In genomic region chr1:125482459-125483287, GRCm38 (mm10) we compare ENCODE assay signal across 9 mouse cellular contexts. TPM values are rescaled to one million over a fixed set of nuclear protein-coding genes. Genes with fewer than 3 reads are reported as not detected.
DNase-seq lines count a peak whose midpoint lies in the region; ATAC-seq and TF ChIP-seq lines count a peak whose summit lies in the region.
"Had no signal": no experiment of that assay in that cellular context is flagged by ENCODE, and none has a peak within 500 bp of the region (broad histone marks: within the 10 kb centered on the region; RNA-seq: fewer than 3 reads in every experiment).

No protein-coding gene starts in this region.

- H3K36me3 ChIP-seq in heart, embryonic 15.5 days = no peaks in the 10 kb centered on the region
- H3K36me3 ChIP-seq in intestine, embryonic 16.5 days (ENCODE audit: control insufficient read depth, insufficient read depth, low read length) = no peaks in the 10 kb centered on the region
- H3K36me3 ChIP-seq in limb, embryonic 15.5 days = no peaks in the 10 kb centered on the region
- H3K36me3 ChIP-seq: midbrain, embryonic 12.5 days had no signal

- CTCF ChIA-PET in Patski (lab: Charles Lee) = interaction anchor here (1.2 kb wide), 1 partner anchor 66 kb away, joined by 3 read pairs; no protein-coding TSS in a partner anchor

- DNase-seq in heart, adult 8-10 months (ENCODE audit: low spot score) = no peak
- no peak for DNase-seq in Patski (ENCODE audit: low read depth, low spot score)
- DNase-seq in lung, postnatal 4 days = no peak
- no peak for DNase-seq in embryo, embryonic 10 days (ENCODE audit: low spot score)

- ATAC-seq in heart, embryonic 15.5 days (replicated peaks; ENCODE audit: insufficient number of reproducible peaks, insufficient read depth, low FRiP score, low read depth) = no peak
- peak; percentile 98 for ATAC-seq in Patski
- ATAC-seq in intestine, embryonic 16.5 days = peak; percentile 88
- ATAC-seq in limb, embryonic 15.5 days (ENCODE audit: insufficient number of reproducible peaks, low FRiP score, low TSS enrichment, low read depth) = peak; percentile 80; the same call in 1 of the 2 replicates
- no peak for ATAC-seq in cerebellum, adult (ENCODE audit: insufficient number of reproducible peaks, low FRiP score, low TSS enrichment)

- no peaks in the 10 kb centered on the region for H3K27me3 ChIP-seq in heart, embryonic 15.5 days
- H3K27me3 ChIP-seq in Patski = no peaks in the 10 kb centered on the region
- no peaks in the 10 kb centered on the region for H3K27me3 ChIP-seq in intestine, embryonic 16.5 days (replicated peaks; ENCODE audit: control insufficient read depth, insufficient read depth, low read length)
- no peaks in the 10 kb centered on the region for H3K27me3 ChIP-seq in limb, embryonic 15.5 days
- H3K27me3 ChIP-seq: midbrain, embryonic 12.5 days had no signal

- no peak for TF ChIP-seq CTCF in Patski (IDR thresholded peaks at IDR 0.05)

- in situ Hi-C loops in Patski (cut with MboI; ENCODE audit: low pct_unique_long_range_greater_than_20kb) = no loop called here

- H3K4me1 ChIP-seq in heart, embryonic 15.5 days (replicated peaks) = peaks cover 29% of the 10 kb centered on the region
- H3K4me1 ChIP-seq in intestine, embryonic 16.5 days (ENCODE audit: control insufficient read depth, insufficient read depth, low read length) = peaks cover 19% of the 10 kb centered on the region; the same call in 1 of the 2 replicates
- no peaks in the 10 kb centered on the region for H3K4me1 ChIP-seq in limb, embryonic 15.5 days

- 64% methylated on average over 10 of the region's 10 CpGs for WGBS in heart, embryonic 15.5 days
- 47% methylated on average over 10 of the region's 10 CpGs for WGBS in intestine, embryonic 16.5 days
- 53% methylated on average over 10 of the region's 10 CpGs for WGBS in limb, embryonic 15.5 days

- no peak overlapping the region for H3K4me2 ChIP-seq in heart, embryonic 15.5 days
- H3K4me2 ChIP-seq in intestine, embryonic 16.5 days (ENCODE audit: low read depth, low read length) = peak overlapping the region; percentile 19; the same call in 1 of the 2 replicates
- no peak overlapping the region for H3K4me2 ChIP-seq in limb, embryonic 15.5 days
- H3K4me2 ChIP-seq: midbrain, embryonic 12.5 days had no signal

- POLR2A ChIA-PET in Patski (lab: Charles Lee) = interaction anchor here (0.6 kb wide), 1 partner anchor 30 kb away, joined by 6 read pairs; no protein-coding TSS in a partner anchor

- no peaks in the 10 kb centered on the region for H3K9me3 ChIP-seq in heart, embryonic 15.5 days (replicated peaks)
- H3K9me3 ChIP-seq in intestine, embryonic 16.5 days (ENCODE audit: control insufficient read depth, low read length) = no peaks in the 10 kb centered on the region
- H3K9me3 ChIP-seq in limb, embryonic 15.5 days = no peaks in the 10 kb centered on the region
- H3K9me3 ChIP-seq: midbrain, embryonic 12.5 days had no signal

- no peak overlapping the region for H3K9ac ChIP-seq in heart, embryonic 15.5 days
- H3K9ac ChIP-seq in intestine, embryonic 16.5 days (ENCODE audit: low read depth, low read length) = no peak overlapping the region
- H3K9ac ChIP-seq in limb, embryonic 15.5 days = no peak overlapping the region
- H3K9ac ChIP-seq: midbrain, embryonic 12.5 days had no signal

- H3K27ac ChIP-seq in heart, embryonic 15.5 days = peak overlapping the region; percentile 70
- peak overlapping the region; percentile 73 for H3K27ac ChIP-seq in intestine, embryonic 16.5 days (ENCODE audit: low read length)
- peak overlapping the region; percentile 63 for H3K27ac ChIP-seq in limb, embryonic 15.5 days
- H3K27ac ChIP-seq: midbrain, embryonic 12.5 days had no signal

- no peak overlapping the region for H3K4me3 ChIP-seq in heart, embryonic 15.5 days
- no peak overlapping the region for H3K4me3 ChIP-seq in intestine, embryonic 16.5 days (ENCODE audit: low read length)
- H3K4me3 ChIP-seq in limb, embryonic 15.5 days = no peak overlapping the region
- H3K4me3 ChIP-seq: midbrain, embryonic 12.5 days had no signal

RNA-seq across cellular contexts. Expression of gene Actr3, which starts 47.1 kb away (rescaled TPM):
- polyA plus RNA-seq in heart, embryonic 15.5 days (2015; fragmentation: Nextera tagmentation; extraction: Ambion mirVana) = 267 and 292 TPM in 2 replicates
- total RNA-seq in heart, adult 8-10 months (2022) = 100 to 1,000 TPM in 2 of 4 experiments, 10 to 100 TPM in 2; 93.7 to 107 (median 101) TPM
- 357 TPM for polyA plus RNA-seq in Patski (2021)
- polyA plus RNA-seq in intestine, embryonic 16.5 days (2015; fragmentation: Nextera tagmentation; extraction: Ambion mirVana) = 354 and 361 TPM in 2 replicates
- 267 and 277 TPM in 2 replicates for polyA plus RNA-seq in limb, embryonic 15.5 days (2015; fragmentation: Nextera tagmentation; extraction: Ambion mirVana)

Comparison
In these comparisons a context has a peak if more than half of its experiments do, and no peak if none do; other contexts are left out.
1. ATAC-seq: peak in Patski (single experiment), intestine, embryonic 16.5 days (single experiment) and limb, embryonic 15.5 days (single experiment); none in heart, embryonic 15.5 days (single experiment) and cerebellum, adult (single experiment).
2. Peak in every context shown above with its lines, with median percentiles within 50 percentile points of each other: H3K27ac ChIP-seq.